Mouse (Mus musculus) adrenal gland, adult 18-20 months (tissue): Measurements from ENCODE around the gene Gm20521. TPM values are rescaled to one million over a fixed set of nuclear protein-coding genes. Genes with fewer than 3 reads are reported as not detected.
"Not testable (repeated sequence)": the region's sequence is repeated elsewhere in the genome, so short reads cannot be mapped to it uniquely, and the experiment has no call there.

Experiments used
- DNase-seq, 2 experiments: peaks; one replicate each; pipeline ENCODE4 v3.0.0; 2021 to 2022; ENCODE audit warnings: low spot score in 2 of 2
- total RNA-seq, 2 experiments: library from RNA; stranded (reverse); gene quantifications; 1 replicate in 1 of 2; 2 replicates in 1 of 2; pipeline ENCODE4 v1.2.3; 2021

The Gm20521 gene
- total RNA-seq, 2 experiments from 2014 or later, result 1.2 to 3.9 TPM

DNA sequence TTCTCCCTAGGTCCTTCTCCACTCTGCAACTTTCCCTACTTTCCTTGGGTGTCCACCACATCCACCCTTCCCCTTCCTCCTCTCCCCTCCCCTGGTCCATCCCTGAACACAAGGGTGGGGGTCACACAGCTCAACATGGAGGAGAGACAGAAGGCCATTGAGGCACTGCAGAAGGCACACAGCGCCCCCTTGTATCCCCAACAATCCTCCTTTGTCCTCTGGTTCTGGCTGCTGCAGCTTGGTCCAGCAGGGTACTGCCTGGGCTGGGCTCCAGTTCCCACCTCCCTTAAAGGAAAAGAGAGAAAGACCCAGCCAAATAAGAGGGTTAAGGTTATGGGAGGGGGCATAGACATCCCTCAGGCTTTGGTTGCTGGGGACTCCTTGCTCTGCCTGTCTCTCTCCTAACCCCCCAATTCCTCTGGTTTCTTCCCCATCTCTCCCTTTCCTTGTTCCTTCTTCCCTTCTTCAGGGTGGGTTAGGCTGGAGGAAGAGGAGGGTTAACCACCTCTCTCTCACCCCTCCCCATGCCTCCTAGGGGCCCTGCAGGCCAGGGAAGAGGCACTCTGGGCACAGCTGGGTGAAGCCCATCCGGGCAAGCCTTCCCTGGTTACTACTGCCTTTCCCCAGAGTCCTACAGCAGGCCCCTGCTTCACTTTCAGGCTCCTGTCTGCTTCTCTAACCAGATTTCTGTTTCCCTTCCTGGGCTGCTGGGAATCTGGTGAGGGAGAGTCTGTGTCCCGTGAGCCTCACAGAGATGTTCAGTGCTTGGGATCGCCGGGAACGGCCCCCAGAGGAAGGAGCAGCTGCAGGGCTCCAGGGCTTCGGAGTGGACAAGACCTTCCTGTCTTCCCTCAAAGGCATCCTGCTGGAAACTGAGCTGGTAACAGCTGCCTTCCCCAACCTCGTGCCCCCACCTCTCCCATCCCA is 52.9 kb downstream of the Gm20521 start, which contains the start of gene Cmtm5:
Gene Cmtm5, plus strand, starts transcription at position 358 of the 927 bp plus-strand sequence.
- DNase-seq, result no peak

DNA sequence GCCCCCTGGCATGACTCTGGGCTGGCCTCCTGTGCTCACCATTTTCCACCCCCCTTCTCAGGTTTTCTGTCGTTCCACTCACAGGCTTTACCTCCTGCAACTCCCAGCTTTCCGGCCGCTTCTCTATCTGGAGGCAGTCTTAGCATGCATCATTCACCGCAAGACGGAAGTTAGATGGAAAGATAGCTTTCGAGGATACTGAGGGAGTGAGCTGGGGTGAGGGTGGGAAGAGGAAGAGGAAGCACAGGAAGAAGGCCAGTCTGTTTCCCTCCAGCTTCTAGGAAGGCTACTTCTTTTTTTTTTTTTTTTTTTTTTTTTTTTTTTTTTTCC is 53.6 kb downstream of the Gm20521 start:
- no peak for DNase-seq

DNA sequence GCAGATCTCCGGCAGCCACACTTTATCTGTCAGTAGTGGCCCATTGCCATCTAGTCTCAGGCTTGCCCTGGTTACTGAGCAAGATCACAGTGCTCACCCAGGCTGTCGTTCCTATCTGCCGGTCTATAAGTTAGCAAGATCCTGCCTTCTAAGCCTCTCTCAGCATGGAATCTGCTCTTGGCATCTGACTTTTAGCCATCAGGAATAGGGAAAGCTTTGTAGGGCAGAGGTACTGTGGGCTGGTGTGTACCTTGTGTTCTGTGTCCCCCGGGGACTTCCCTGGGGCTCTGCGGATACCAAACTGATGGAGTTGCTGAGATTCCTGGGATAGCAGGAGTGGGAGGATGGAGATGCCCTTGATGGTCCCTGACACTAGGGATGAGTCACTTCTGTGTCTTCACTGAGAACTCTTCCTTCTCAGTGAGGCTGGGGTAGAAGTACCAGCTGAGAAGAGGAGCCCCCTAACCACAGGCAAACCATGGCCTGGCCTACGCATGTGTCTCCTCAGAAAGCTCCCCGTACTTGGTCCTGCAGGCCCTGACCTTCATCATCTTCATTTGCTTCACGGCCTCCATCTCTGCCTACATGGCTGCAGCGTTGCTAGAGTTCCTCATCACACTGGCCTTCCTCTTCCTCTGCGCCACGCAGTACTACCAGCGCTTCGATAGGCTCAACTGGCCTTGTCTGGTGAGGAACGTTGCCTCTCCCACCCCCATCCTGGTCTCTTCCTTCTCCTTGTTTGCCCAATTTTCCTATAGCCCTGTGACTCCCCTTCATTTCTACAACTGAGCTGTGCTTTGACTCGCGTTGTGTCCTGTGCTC is 54.3 kb downstream of the Gm20521 start:
- DNase-seq, result no peak

DNA sequence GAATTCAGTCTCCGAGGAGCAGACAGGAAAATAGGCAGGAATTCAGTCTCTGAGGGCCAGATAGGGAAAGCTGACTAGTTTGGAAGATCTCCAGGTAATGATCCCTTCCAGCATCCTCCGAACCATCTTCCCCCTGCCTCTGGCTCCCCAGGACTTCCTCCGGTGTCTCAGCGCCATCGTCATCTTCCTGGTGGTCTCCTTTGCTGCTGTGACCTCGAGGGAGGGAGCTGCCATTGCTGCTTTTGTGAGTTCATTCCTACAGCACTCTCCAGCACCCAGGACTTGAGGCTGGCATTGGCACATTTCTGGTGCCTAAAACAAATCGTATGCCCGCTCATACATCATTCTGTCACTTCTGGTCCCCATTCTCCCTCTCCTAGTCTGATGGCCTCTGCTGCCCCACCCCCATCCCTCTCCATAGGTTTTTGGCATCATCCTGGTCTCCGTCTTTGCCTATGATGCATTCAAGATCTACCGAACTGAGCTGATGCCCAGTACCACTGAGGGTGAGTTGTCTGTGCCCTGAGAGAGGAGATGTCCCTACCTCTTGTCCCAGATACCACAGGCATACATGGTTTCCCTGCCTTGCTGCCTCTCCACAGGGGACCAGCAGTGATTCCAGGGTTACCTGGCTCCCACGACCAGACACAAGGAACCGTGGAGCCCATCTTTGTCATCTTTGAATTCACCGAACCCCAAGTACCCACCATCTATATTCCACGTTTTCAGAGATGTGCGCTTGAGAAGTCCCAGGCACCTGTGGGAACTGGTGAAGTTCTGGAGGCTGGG is 55.4 kb downstream of the Gm20521 start:
- DNase-seq, result no peak

DNA sequence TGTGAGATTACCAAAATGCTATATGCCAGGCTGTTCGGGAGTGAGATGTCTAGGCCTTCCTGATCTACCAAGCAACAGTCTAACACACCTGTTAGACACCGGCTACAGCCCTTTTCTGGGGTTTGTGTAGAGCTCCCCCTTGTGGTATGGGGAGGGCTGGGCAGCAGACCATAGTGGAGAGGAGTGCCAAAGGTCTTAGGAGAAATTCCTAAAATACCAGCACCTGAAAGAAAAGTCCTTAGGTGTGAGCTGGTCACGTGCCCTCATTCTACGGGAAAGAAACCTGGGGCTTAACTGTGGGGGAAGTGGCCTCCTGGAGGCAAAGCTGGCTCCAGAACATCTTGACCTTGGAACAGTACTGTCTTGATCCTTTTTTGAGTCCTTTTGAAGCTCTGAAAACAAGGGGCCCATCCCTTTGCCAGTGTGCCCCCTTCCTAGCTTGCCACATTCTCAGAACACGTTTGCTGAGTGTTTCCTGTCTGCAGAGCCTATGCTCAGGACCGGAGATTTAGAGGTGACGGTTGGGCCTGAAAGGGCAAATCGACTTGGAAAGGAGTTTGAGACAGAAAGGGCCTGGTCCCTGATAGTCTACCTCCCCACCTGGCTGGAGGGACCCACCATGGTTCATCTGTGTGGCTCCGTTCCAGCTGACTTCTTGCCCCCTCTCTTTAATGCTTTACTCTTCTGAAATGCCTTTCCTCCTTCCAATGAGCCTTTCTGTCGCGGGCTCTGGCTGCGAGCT is 56.4 kb downstream of the Gm20521 start:
- peak; percentile 62 to 66 for DNase-seq

DNA sequence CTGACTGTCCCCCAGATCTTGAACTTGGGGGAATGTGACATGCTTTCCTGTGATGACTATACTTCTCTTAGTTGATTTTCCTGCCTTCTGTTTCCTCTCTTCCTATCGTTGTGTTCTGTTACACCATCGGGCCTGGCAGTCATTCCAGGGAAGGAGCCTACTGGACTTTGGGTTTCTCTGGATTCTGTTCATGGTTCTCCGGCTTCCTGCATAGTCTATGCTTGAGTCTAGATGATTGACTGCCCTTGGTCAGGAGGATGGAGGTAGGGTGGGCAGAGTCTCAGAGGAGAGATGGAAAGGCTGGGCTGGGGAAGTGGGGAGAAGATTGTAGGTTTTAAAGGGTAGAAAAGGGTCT is 56.9 kb downstream of the Gm20521 start:
- DNase-seq, result no peak

DNA sequence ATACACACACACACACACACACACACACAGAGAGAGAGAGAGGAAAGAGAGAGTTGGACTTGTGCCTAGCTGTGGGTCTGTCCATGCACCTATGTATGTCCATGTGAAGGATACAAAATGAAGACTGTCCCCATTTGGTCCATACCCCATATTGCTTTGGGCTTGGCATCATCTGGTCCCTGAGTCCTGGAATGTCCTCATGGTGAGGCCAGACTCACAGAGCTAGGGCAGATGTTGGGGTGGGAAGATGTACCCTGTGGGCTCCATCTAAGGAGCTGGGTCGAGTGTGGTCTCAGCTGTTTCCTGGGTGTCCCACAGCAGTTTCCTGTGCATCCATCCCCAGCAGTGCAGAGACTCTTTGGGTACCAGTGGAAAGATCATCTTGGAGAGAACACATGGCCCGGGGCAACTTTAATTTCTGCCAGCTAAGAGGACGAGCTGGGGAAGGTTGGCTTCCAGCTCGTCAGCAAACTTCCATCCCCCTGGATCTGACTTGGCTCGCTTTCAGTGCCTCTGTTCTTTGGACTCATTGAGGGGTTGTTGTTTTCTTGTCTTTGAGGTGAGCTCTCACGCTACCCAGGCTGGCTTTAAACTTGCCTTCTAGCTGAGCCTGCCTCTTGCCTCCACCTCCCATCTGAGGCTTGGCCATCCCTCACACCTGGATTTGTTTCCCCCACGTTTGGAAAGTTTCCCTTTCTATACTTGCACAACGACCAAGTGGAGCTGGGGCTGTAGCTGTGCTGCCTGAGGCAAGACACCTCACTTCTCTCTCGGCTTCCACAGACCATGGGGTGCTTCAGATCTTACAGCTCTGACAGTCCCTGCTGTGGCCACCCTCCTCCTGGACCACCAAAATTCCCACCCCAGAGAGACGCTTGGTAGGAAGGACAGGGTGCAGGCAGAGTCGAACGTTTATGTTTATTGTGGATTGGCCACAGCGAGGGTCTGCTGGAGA is 58.1 kb downstream of the Gm20521 start:
- DNase-seq, result no peak

DNA sequence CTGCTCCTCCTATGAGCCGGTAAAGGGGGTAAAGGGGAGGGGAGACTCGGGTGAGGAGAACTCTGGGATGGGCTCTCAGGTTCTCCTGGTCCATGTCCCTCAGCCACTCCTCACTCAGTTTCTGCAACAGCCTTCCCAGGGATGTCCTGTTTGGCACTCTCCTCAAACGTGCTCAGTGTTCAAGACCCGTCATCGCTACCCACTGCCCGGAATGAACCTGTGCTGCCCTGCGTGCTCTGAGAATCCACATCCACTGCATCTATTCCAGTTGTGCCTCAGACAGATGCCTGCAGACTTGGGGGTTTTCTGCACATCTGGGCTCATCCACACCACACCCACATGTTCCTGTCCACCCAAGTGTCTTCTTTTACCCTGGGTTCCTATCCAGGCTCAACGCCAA is 59.2 kb downstream of the Gm20521 start:
- DNase-seq, result no peak

DNA sequence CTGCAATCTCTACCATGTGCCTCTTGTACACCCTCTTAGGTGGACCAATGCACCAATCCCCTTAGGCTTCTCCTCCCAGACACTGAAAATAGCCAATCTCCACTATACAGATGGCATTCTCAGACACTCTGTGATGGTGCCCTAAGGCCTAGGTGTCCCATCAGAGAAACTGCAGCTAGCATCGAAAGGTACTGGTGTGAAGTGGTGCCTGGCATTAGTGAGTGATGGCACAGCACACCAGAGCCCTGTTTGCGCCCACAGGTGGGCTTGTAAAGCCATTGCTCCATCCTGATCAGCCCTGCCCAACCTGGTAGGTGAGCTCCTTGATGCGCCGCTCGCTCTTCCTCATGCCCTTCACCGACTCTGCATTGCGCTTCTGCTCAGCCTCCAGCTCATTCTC is 60.7 kb downstream of the Gm20521 start:
- no peak for DNase-seq

DNA sequence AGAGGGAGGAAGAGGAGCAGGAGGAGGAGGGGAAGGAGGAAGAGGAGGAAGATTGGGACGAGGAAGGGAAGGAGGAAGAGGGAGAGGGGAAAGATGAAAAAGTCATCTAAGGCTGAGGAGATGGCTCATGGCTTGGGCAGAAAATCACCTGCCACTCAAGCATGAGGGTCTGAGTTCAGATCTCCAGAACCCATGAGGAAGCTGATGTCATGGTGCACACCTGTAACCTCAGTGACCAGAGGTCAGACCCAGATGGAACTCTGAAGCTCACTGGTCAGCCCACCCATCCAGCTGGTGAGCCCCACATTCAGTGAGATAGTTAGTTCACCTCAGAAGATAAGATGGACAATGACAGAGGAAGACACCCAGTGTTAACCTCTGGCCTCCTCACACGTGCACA is 61.7 kb downstream of the Gm20521 start:
- no peak for DNase-seq

DNA sequence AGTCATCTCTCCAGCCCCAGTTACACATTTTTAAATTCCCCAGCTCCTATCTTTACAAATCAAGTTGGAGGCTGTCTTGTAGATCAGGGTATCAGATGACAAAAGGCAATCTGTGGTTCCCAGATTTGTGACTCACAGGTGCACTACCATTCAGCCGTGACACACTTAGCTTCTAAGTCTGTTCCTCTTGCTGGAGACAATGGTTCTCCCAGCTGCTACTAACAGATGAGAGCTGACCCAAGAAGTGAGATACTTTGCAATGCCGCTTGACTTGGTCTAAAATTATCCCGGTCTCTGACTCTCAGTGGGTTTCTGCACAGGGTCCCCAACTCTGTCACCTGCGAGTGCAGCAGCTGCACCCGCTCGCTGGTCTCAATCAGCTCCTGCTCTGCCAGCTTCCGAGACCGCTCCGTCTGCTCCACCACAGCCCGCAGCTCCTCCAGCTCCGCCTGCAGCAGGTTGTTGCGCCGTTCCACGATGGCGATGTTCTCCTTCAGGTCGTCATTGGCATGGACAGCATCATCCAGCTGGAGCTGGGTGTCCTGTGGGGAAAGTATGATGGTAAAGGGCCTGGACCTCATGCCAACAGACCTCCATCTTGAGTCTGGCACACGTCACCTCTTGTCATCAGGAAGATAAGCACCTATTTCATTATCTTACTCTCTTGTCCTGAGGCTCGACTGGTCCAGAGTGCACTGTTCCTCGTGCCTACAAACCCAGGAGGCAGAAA is 62.9 kb downstream of the Gm20521 start:
- DNase-seq, result no peak

DNA sequence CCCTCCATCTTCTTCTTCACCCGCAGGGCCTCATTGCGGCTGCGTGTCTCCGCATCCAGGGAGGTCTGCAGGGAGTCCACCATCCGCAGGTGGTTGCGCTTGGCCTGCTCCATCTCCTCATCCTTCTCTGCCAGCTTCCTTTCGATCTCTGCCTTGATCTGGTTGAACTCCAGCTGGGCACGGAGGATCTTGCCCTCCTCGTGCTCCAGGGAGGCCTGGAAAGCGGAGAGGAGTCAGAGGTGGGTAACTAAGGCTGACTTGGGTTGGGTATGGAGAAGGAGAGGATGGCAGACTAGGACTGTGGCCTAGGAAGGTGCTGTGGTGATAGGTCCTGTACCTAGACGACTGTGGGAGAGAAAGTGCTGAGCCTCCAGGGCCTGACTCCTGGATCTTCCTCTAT is 63.8 kb downstream of the Gm20521 start:
- DNase-seq, result not testable (repeated sequence)

Other genes with a start within 250 kb of the Gm20521 start
- gene Gm17606, start 242.5 kb upstream of the Gm20521 start, total RNA-seq, result not detected
- 1 to 10 TPM in 1 of 2 experiments, under 1 TPM in 1; 0.70 to 1.2 TPM for gene Cdh24, start 242.1 kb upstream of the Gm20521 start, total RNA-seq
- gene 1700123O20Rik, start 197.2 kb upstream of the Gm20521 start, total RNA-seq, result 10 to 100 TPM; 43.5 to 43.7 TPM
- gene Acin1, start 196.5 kb upstream of the Gm20521 start, total RNA-seq, result 100 to 1,000 TPM; 162 to 171 TPM
- gene Gm29776, start 184.6 kb upstream of the Gm20521 start, total RNA-seq, result not detected
- gene Cebpe, start 171.3 kb upstream of the Gm20521 start, total RNA-seq, result under 1 TPM in 1 of 2 experiments, not detected in 1; 0.23 TPM
- gene Slc7a8, start 101.5 kb upstream of the Gm20521 start, total RNA-seq, result 10 to 100 TPM; 24.6 to 55.6 TPM
- gene Rnf212b, start 69.3 kb upstream of the Gm20521 start, total RNA-seq, result under 1 TPM in 1 of 2 experiments, not detected in 1; 0.51 TPM
- 10 to 100 TPM; 12.8 to 15.6 TPM for gene Homez, start 12.5 kb upstream of the Gm20521 start, total RNA-seq
- gene Ppp1r3e, start 5.9 kb upstream of the Gm20521 start, total RNA-seq, result 10 to 100 TPM; 14.2 to 17.2 TPM
- 10 to 100 TPM; 53.1 to 59.3 TPM for gene Bcl2l2, start 64 bp upstream of the Gm20521 start, total RNA-seq
- 100 to 1,000 TPM; 137 to 177 TPM for gene Pabpn1, start 9.1 kb downstream of the Gm20521 start, total RNA-seq
- gene Slc22a17, start 29.7 kb downstream of the Gm20521 start, total RNA-seq, result 10 to 100 TPM; 36.7 to 43.9 TPM
- 1 to 10 TPM; 2.4 to 4.9 TPM for gene Efs, start 42.7 kb downstream of the Gm20521 start, total RNA-seq
- not detected for gene Il25, start 49.3 kb downstream of the Gm20521 start, total RNA-seq
- gene Cmtm5, start 52.8 kb downstream of the Gm20521 start, total RNA-seq, result under 1 TPM in 1 of 2 experiments, not detected in 1; 0.96 TPM
- gene Myh6, start 83.5 kb downstream of the Gm20521 start, total RNA-seq, result under 1 TPM in 1 of 2 experiments, not detected in 1; 0.42 TPM
- not detected for gene Gm17428, start 93.5 kb downstream of the Gm20521 start, total RNA-seq
- gene Myh7, start 111.2 kb downstream of the Gm20521 start, total RNA-seq, result under 1 TPM in 1 of 2 experiments, not detected in 1; 0.42 TPM
- 10 to 100 TPM; 38.2 to 43.2 TPM for gene Ngdn, start 132.0 kb downstream of the Gm20521 start, total RNA-seq
- gene Zfhx2, start 208.9 kb downstream of the Gm20521 start, total RNA-seq, result 1 to 10 TPM; 6.1 to 7.4 TPM
- 10 to 100 TPM; 10.9 to 12.0 TPM for gene Thtpa, start 211.3 kb downstream of the Gm20521 start, total RNA-seq
- gene Ap1g2, start 223.2 kb downstream of the Gm20521 start, total RNA-seq, result 10 to 100 TPM; 25.8 to 29.4 TPM
- gene Jph4, start 233.5 kb downstream of the Gm20521 start, total RNA-seq, result 1 to 10 TPM; 3.0 TPM